17 mouse cellular contexts compared by ENCODE assay signal in genomic region chr1:78453886-78454285, GRCm38 (mm10). TPM values are rescaled to one million over a fixed set of nuclear protein-coding genes. Genes with fewer than 3 reads are reported as not detected.
"Had no signal": no experiment of that assay in that cellular context is flagged by ENCODE, and none has a peak within 500 bp of the region (broad histone marks: within the 10 kb centered on the region; RNA-seq: fewer than 3 reads in every experiment).

No protein-coding gene starts in this region.

- H3K4me3 ChIP-seq: left cerebral cortex, adult 2 months; midbrain, embryonic 12.5 days; midbrain, embryonic 15.5 days; neural tube, embryonic 12.5 days; neural tube, embryonic 15.5 days; stomach, embryonic 15.5 days had no signal

- H3K9ac ChIP-seq: liver, embryonic 14.5 days; liver, postnatal 0 days; lung, embryonic 14.5 days; midbrain, embryonic 12.5 days; midbrain, embryonic 15.5 days; neural tube, embryonic 12.5 days; neural tube, embryonic 15.5 days; stomach, embryonic 15.5 days had no signal

- DNase-seq: layer of hippocampus, postnatal 36 days; liver, postnatal 0 days; right cerebral cortex, postnatal 25 days had no signal

- H3K9me3 ChIP-seq: midbrain, embryonic 12.5 days; midbrain, embryonic 15.5 days; neural tube, embryonic 12.5 days; neural tube, embryonic 15.5 days; stomach, embryonic 15.5 days had no signal

- H3K27me3 ChIP-seq: midbrain, embryonic 12.5 days; midbrain, embryonic 15.5 days; neural tube, embryonic 12.5 days; neural tube, embryonic 15.5 days; stomach, embryonic 15.5 days had no signal

- H3K4me1 ChIP-seq: midbrain, embryonic 12.5 days; midbrain, embryonic 15.5 days; neural tube, embryonic 12.5 days; stomach, embryonic 15.5 days had no signal

- H3K4me2 ChIP-seq: lung, embryonic 14.5 days; midbrain, embryonic 12.5 days; midbrain, embryonic 15.5 days; neural tube, embryonic 12.5 days; neural tube, embryonic 15.5 days; stomach, embryonic 15.5 days had no signal

- ATAC-seq: intestine, postnatal 0 days; liver, postnatal 0 days; lung, postnatal 0 days; midbrain, embryonic 15.5 days had no signal

- H3K27ac ChIP-seq: left cerebral cortex, adult 2 months; liver, embryonic 14.5 days; macrophage; midbrain, embryonic 12.5 days; midbrain, embryonic 15.5 days; neural tube, embryonic 12.5 days; neural tube, embryonic 15.5 days; stomach, embryonic 15.5 days had no signal

RNA-seq across cellular contexts. Expression of gene Mogat1, which starts 56.9 kb away (rescaled TPM):
- polyA plus RNA-seq: limb, embryonic 11.5 days; liver, postnatal 0 days; lung, embryonic 14.5 days; macrophage; midbrain, embryonic 12.5 days had no signal

RNA-seq across cellular contexts. Expression of gene BC035947, which starts 58.1 kb away (rescaled TPM):
- polyA plus RNA-seq: liver, adult 2 months; liver, postnatal 0 days; macrophage; thymus, postnatal 0 days had no signal
